Mouse (Mus musculus) right cerebral cortex, postnatal 25 days (tissue): Measurements from ENCODE around the gene Epha8.

Experiments used
- DNase-seq: peaks from one replicate; pipeline ENCODE4 v3.0.0; 2022

Gene Epha8

GRCm38 (mm10) chr4:136956751-136957446 is at the start of gene Epha8:
TSS of gene Epha8 (minus strand) at chr4:136956816.
- peak; percentile 36 for DNase-seq

- DNase-seq = no peak
These were observed 45.2 kb upstream of the Epha8 start for GRCm38 (mm10) chr4:137001825-137002224.

GRCm38 (mm10) chr4:137001020-137001419 is 44.4 kb upstream of the Epha8 start:
- no peak for DNase-seq

GRCm38 (mm10) chr4:136998371-136998770 is 41.8 kb upstream of the Epha8 start:
- DNase-seq = no peak

GRCm38 (mm10) chr4:136997723-136998345 is 41.2 kb upstream of the Epha8 start:
- peak; percentile 20 for DNase-seq

- DNase-seq = no peak
These were observed 40.3 kb upstream of the Epha8 start for GRCm38 (mm10) chr4:136996933-136997332.

- no peak for DNase-seq
These were observed 38.7 kb upstream of the Epha8 start for GRCm38 (mm10) chr4:136995361-136995760.

GRCm38 (mm10) chr4:136981993-136982695 is 25.5 kb upstream of the Epha8 start:
- no peak for DNase-seq

- DNase-seq = peak; percentile 43
These were observed 24.7 kb upstream of the Epha8 start for GRCm38 (mm10) chr4:136981347-136981746.

- DNase-seq = no peak
These were observed 24.3 kb upstream of the Epha8 start for GRCm38 (mm10) chr4:136980921-136981320.

- DNase-seq = no peak
These were observed 20.6 kb upstream of the Epha8 start for GRCm38 (mm10) chr4:136977244-136977643.

- peak; percentile 26 for DNase-seq
These were observed 14.3 kb upstream of the Epha8 start for GRCm38 (mm10) chr4:136970939-136971338.

- no peak for DNase-seq
These were observed 13.1 kb upstream of the Epha8 start for GRCm38 (mm10) chr4:136969503-136970276.

GRCm38 (mm10) chr4:136969096-136969495 is 12.5 kb upstream of the Epha8 start:
- no peak for DNase-seq

- DNase-seq = no peak
These were observed 10.9 kb upstream of the Epha8 start for GRCm38 (mm10) chr4:136967511-136967910.

- DNase-seq = no peak
These were observed 10.1 kb upstream of the Epha8 start for GRCm38 (mm10) chr4:136966493-136967390.

- DNase-seq = no peak
These were observed 8.4 kb upstream of the Epha8 start for GRCm38 (mm10) chr4:136964990-136965421.

GRCm38 (mm10) chr4:136962447-136962846 is 5.8 kb upstream of the Epha8 start:
- no peak for DNase-seq

GRCm38 (mm10) chr4:136961642-136962285 is 5.1 kb upstream of the Epha8 start:
- DNase-seq = no peak

GRCm38 (mm10) chr4:136960581-136960980 is 4.0 kb upstream of the Epha8 start:
- no peak for DNase-seq

GRCm38 (mm10) chr4:136960068-136960467 is 3.5 kb upstream of the Epha8 start:
- DNase-seq = no peak
